Mouse (Mus musculus): ENCODE data around the gene Sgta. TPM values are rescaled to one million over a fixed set of nuclear protein-coding genes. Genes with fewer than 3 reads are reported as not detected.

Gene Sgta
- total and polyA plus RNA-seq, 2 experiments, result 43.9 to 146 TPM

DNA sequence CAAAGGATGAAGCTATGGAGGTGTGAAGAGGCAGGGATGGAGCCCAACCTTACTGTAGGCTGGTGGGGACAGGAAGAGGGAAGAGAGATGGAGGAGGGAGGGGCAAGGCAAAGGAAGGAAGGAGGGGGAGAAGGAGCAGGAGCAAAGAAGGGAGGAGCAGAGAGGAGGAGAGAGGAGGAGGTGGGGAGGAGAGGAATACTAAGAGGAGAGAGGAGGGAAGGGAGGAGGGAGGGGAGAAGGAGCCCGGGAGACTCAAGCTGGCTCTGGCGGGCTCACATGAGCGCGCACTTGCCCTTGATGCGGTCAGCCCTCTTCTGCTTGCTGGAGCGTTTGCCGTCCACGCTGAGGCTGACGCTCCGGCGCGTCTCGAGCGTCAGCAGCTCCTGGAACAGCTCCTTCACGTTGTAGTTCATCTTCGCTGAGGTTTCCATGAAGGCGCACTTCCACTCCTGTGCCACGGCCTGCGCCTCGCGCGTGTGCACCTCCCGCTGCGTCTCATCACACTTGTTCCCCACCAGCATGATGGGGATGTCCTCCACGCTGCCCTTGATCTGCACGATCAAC lies 38.4 kb downstream of the Sgta start:
- WGBS, result 15% methylated on average over 26 of the region's 26 CpGs
- Histone ChIP-seq H3K79me2 (ENCODE audit: control insufficient read depth, insufficient read depth, low read length) (no peaks in the 10 kb centered on the region), H3K27me3 (ENCODE audit: control insufficient read depth, insufficient read depth, low read length) (peaks cover 21% of the 10 kb centered on the region), H3K4me1 (ENCODE audit: control insufficient read depth, insufficient read depth, low read length) (no peaks in the 10 kb centered on the region), H3K9ac (ENCODE audit: low read depth, low read length) (no peak overlapping the region), H3K4me3 (ENCODE audit: insufficient read depth, low read depth, low read length) (no peak overlapping the region), H3K27ac (replicated peaks; ENCODE audit: insufficient read depth, low read depth, low read length) (no peak overlapping the region), H3K36me3 (ENCODE audit: control insufficient read depth, insufficient read depth, low read length) (no peaks in the 10 kb centered on the region)
- TF ChIP-seq CTCF (IDR thresholded peaks at IDR 0.05; ENCODE audit: low read depth, low read length) (no peak), POLR2A (IDR thresholded peaks at IDR 0.05; ENCODE audit: extremely low read depth, insufficient read depth, low read length) (no peak)
- no peak for DNase-seq (ENCODE audit: extremely low read depth, low read depth, low spot score)

DNA sequence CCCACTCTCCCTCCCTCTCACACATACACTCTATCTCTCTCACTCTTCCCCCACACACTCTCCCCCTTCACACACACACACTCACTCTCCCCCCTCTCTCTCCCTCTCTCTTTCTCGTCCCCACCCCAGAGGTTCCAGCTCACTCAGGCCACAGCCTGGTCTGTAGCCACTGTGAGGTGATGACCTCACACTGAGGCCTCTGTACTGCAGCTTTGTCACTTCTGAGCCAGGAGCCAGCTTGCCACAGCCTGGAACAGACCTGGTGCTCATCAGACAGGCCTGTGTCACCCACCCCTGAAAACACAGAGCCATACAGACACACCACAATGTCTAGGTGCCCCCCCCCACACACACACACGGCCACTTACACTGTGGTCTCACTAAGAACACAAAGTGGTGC lies 39.8 kb downstream of the Sgta start:
- TF ChIP-seq CTCF (IDR thresholded peaks at IDR 0.05; ENCODE audit: low read depth, low read length), result no peak
- no peak for TF ChIP-seq POLR2A (IDR thresholded peaks at IDR 0.05; ENCODE audit: extremely low read depth, insufficient read depth, low read length)
- H3K4me3 ChIP-seq (ENCODE audit: insufficient read depth, low read depth, low read length), result no peak overlapping the region
- DNase-seq (ENCODE audit: extremely low read depth, low read depth, low spot score), result no peak

DNA sequence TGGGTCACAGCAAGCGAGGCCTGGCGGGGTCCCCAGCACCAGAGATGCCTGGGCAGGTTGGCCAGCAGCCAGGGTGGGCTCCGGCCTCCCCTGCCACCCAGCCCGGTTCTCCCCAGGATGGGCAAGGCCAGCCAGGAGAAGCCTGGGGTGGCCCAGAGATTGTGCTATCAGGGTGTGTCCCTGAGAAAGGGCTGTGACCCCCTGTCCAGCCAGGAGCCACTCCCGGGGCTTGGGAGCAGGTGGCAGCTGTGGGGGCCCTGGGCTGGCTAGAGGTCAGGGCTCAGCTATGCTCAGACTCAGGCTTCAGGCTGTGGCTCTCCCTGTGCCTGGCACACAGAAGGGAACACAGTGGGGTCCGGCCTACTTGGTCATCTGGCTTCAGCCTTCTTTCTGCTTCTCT lies 40.3 kb downstream of the Sgta start:
- Histone ChIP-seq H3K4me1 (ENCODE audit: control insufficient read depth, insufficient read depth, low read length) (no peaks in the 10 kb centered on the region), H3K9ac (ENCODE audit: low read depth, low read length) (no peak overlapping the region), H3K27ac (replicated peaks; ENCODE audit: insufficient read depth, low read depth, low read length) (no peak overlapping the region), H3K27me3 (ENCODE audit: control insufficient read depth, insufficient read depth, low read length) (peaks cover 13% of the 10 kb centered on the region), H3K4me3 (ENCODE audit: insufficient read depth, low read depth, low read length) (no peak overlapping the region), H3K36me3 (ENCODE audit: control insufficient read depth, insufficient read depth, low read length) (no peaks in the 10 kb centered on the region), H3K79me2 (ENCODE audit: control insufficient read depth, insufficient read depth, low read length) (no peaks in the 10 kb centered on the region)
- DNase-seq (ENCODE audit: extremely low read depth, low read depth, low spot score), result no peak
- TF ChIP-seq POLR2A (IDR thresholded peaks at IDR 0.05; ENCODE audit: extremely low read depth, insufficient read depth, low read length), result no peak
- no peak for TF ChIP-seq CTCF (IDR thresholded peaks at IDR 0.05; ENCODE audit: low read depth, low read length)
- WGBS, result 74% methylated on average over 6 of the region's 6 CpGs

More for the DNA sequence above, 39.8 kb downstream of the Sgta start:
- WGBS, result 72% methylated on average over 2 of the region's 2 CpGs
- H3K79me2 ChIP-seq (ENCODE audit: control insufficient read depth, insufficient read depth, low read length), result no peaks in the 10 kb centered on the region
- H3K36me3 ChIP-seq (ENCODE audit: control insufficient read depth, insufficient read depth, low read length), result no peaks in the 10 kb centered on the region
- no peak overlapping the region for H3K9ac ChIP-seq (ENCODE audit: low read depth, low read length)
- H3K27me3 ChIP-seq (ENCODE audit: control insufficient read depth, insufficient read depth, low read length), result peaks cover 18% of the 10 kb centered on the region
- H3K4me1 ChIP-seq (ENCODE audit: control insufficient read depth, insufficient read depth, low read length), result no peaks in the 10 kb centered on the region
- H3K27ac ChIP-seq (replicated peaks; ENCODE audit: insufficient read depth, low read depth, low read length), result no peak overlapping the region

DNA sequence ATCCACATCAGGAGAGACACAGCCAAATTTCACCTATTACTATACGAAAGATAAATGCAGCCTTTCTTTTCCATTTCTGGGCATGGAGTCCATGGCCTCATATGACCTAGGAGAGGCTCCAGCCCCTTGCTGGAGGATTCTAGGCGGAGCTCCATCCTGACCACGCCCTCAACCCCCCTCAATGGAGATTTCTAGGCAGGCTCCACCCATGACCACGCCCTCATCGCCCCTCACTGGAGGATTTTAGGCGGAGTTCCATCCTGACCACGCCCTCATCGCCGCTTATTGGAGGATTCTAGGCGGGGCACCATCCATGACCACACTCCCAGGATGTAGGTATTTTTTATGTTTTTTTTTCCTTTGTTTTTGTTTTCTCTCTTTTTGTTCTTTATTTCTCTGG lies 41.7 kb downstream of the Sgta start:
- no peak overlapping the region for H3K4me3 ChIP-seq (ENCODE audit: insufficient read depth, low read depth, low read length)
- H3K79me2 ChIP-seq (ENCODE audit: control insufficient read depth, insufficient read depth, low read length), result no peaks in the 10 kb centered on the region
- no peak overlapping the region for H3K27ac ChIP-seq (replicated peaks; ENCODE audit: insufficient read depth, low read depth, low read length)
- TF ChIP-seq CTCF (IDR thresholded peaks at IDR 0.05; ENCODE audit: low read depth, low read length), result no peak
- TF ChIP-seq POLR2A (IDR thresholded peaks at IDR 0.05; ENCODE audit: extremely low read depth, insufficient read depth, low read length), result no peak
- H3K36me3 ChIP-seq (ENCODE audit: control insufficient read depth, insufficient read depth, low read length), result no peaks in the 10 kb centered on the region
- H3K9ac ChIP-seq (ENCODE audit: low read depth, low read length), result no peak overlapping the region
- 35% methylated on average over 10 of the region's 10 CpGs for WGBS
- peaks cover 8% of the 10 kb centered on the region; the same call in 1 of the 2 replicates for H3K27me3 ChIP-seq (ENCODE audit: control insufficient read depth, insufficient read depth, low read length)
- H3K4me1 ChIP-seq (ENCODE audit: control insufficient read depth, insufficient read depth, low read length), result 0 out of 2 replicates have a peak, but pooled peaks cover 3% of the 10 kb centered on the region
- DNase-seq (ENCODE audit: extremely low read depth, low read depth, low spot score), result no peak

GRCm38 (mm10) chr10:81016645-81017044 lies 43.3 kb downstream of the Sgta start:
- no peaks in the 10 kb centered on the region for H3K27me3 ChIP-seq (ENCODE audit: control insufficient read depth, insufficient read depth, low read length)
- H3K36me3 ChIP-seq (ENCODE audit: control insufficient read depth, insufficient read depth, low read length), result no peaks in the 10 kb centered on the region
- H3K27ac ChIP-seq (replicated peaks; ENCODE audit: insufficient read depth, low read depth, low read length), result no peak overlapping the region
- H3K79me2 ChIP-seq (ENCODE audit: control insufficient read depth, insufficient read depth, low read length), result no peaks in the 10 kb centered on the region
- no peak overlapping the region for H3K4me3 ChIP-seq (ENCODE audit: insufficient read depth, low read depth, low read length)
- no peak overlapping the region for H3K9ac ChIP-seq (ENCODE audit: low read depth, low read length)
- TF ChIP-seq CTCF (IDR thresholded peaks at IDR 0.05; ENCODE audit: low read depth, low read length) (peak; percentile 86), POLR2A (IDR thresholded peaks at IDR 0.05; ENCODE audit: extremely low read depth, insufficient read depth, low read length) (no peak)
- peak; percentile 15 for DNase-seq (ENCODE audit: extremely low read depth, low read depth, low spot score)
- 0 out of 2 replicates have a peak, but pooled peaks cover 3% of the 10 kb centered on the region for H3K4me1 ChIP-seq (ENCODE audit: control insufficient read depth, insufficient read depth, low read length)
- WGBS, result 10% methylated on average over 7 of the region's 7 CpGs

DNA sequence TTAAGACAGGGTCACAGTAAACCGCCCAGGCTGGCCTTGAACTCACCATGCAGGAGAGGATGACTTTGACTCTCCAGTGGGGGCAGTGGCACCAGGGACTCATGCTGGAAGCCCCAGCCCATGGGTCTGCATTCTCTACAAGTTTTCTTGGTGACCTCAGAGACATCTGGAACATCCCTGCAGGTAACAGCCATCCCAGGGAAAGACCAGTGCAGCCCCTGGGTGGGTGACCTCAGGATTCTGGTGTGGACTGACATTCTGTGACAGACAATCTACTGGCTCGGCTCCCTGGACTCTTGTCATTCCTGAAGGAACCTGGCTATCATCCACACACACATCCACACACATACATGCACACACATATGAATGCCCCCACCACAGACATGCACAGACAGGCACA lies 44.3 kb downstream of the Sgta start:
- H3K79me2 ChIP-seq (ENCODE audit: control insufficient read depth, insufficient read depth, low read length), result no peaks in the 10 kb centered on the region
- no peak for TF ChIP-seq CTCF (IDR thresholded peaks at IDR 0.05; ENCODE audit: low read depth, low read length)
- no peak for TF ChIP-seq POLR2A (IDR thresholded peaks at IDR 0.05; ENCODE audit: extremely low read depth, insufficient read depth, low read length)
- no peak overlapping the region for H3K9ac ChIP-seq (ENCODE audit: low read depth, low read length)
- H3K27ac ChIP-seq (replicated peaks; ENCODE audit: insufficient read depth, low read depth, low read length), result no peak overlapping the region
- no peak for DNase-seq (ENCODE audit: extremely low read depth, low read depth, low spot score)
- H3K4me1 ChIP-seq (ENCODE audit: control insufficient read depth, insufficient read depth, low read length), result 0 out of 2 replicates have a peak, but pooled peaks cover 3% of the 10 kb centered on the region
- H3K36me3 ChIP-seq (ENCODE audit: control insufficient read depth, insufficient read depth, low read length), result no peaks in the 10 kb centered on the region
- no peaks in the 10 kb centered on the region for H3K27me3 ChIP-seq (ENCODE audit: control insufficient read depth, insufficient read depth, low read length)
- H3K4me3 ChIP-seq (ENCODE audit: insufficient read depth, low read depth, low read length), result no peak overlapping the region
- 88% methylated on average over 2 of the region's 2 CpGs for WGBS
